Comparison of ENCODE assay signal across 8 mouse cellular contexts in the genomic region with DNA sequence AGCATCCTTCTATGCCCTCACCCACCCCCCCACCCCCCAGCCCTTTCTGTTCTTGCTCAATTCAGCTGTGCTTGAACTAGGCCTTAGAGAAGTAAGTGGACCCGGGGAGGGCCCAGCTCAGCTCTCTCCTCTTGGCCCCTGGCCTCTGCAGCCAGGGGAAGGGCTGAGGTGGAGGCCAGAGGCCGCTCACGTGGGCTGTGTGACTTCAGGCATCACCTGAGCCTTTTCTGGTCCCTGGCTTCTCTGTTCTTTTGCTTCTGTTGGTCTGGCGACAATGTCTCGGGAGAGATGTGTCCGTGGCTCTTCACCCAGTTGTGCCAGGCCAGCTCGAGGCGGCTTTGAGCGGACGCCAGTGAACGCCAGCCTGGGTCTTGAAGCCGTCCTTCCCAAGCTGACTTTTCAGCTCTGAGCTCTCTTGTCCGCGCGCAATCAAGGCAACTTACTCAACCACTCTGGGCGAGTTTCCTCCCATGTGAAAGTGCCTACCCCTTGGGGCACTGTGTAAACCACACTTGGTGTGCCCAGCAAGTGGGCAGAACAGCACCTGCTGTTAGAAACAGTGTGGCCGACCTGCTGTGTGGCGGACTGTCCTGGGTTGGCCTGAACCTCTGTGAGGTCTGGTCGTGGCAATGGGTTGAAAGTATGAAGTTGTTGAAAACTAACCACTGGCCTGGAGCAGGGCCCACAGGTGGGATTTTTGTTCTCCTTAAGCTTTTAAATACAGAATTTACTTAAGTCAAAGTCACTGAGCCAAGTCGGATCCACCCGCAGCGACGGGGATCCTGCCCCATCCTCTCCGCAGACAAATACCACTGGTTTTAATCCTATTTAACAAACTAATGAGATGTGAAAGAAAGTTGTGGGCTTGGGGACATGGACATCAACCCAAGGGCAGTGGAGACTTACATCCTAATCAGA.
DNase-seq lines count a peak whose midpoint lies in the region; ATAC-seq and TF ChIP-seq lines count a peak whose summit lies in the region.

No protein-coding gene starts in this region.

- H3K27ac ChIP-seq in liver, adult 2 months (replicated peaks; ENCODE audit: insufficient read depth, low read depth, low read length), result peak overlapping the region; percentile 83
- peak overlapping the region; percentile 89 for H3K27ac ChIP-seq in embryonic facial prominence, embryonic 14.5 days (replicated peaks; ENCODE audit: low read depth, low read length)
- H3K27ac ChIP-seq in limb, embryonic 12.5 days, result peak overlapping the region; percentile 87; the same call in 1 of the 2 replicates
- no peak overlapping the region for H3K27ac ChIP-seq in neural tube, embryonic 15.5 days (replicated peaks)
- H3K27ac ChIP-seq in cerebellum, adult 2 months (ENCODE audit: insufficient read depth, low read length), result no peak overlapping the region

- H3K9me3 ChIP-seq in embryonic facial prominence, embryonic 14.5 days (ENCODE audit: control insufficient read depth, low read length), result no peaks in the 10 kb centered on the region
- H3K9me3 ChIP-seq in limb, embryonic 12.5 days, result no peaks in the 10 kb centered on the region
- H3K9me3 ChIP-seq in neural tube, embryonic 15.5 days (replicated peaks), result no peaks in the 10 kb centered on the region

- peak overlapping the region; percentile 51; the same call in 1 of the 2 replicates for H3K9ac ChIP-seq in liver, adult 2 months (ENCODE audit: low read depth, low read length)
- H3K9ac ChIP-seq in embryonic facial prominence, embryonic 14.5 days (ENCODE audit: low read depth, low read length), result 0 out of 2 replicates have a peak overlapping the region, but pooled peaks have one; percentile 77
- no peak overlapping the region for H3K9ac ChIP-seq in limb, embryonic 12.5 days (replicated peaks)
- no peak overlapping the region for H3K9ac ChIP-seq in neural tube, embryonic 15.5 days (replicated peaks)

- no peaks in the 10 kb centered on the region for H3K36me3 ChIP-seq in liver, adult 2 months (ENCODE audit: control insufficient read depth, insufficient read depth, low read length)
- H3K36me3 ChIP-seq in embryonic facial prominence, embryonic 14.5 days (ENCODE audit: control insufficient read depth, insufficient read depth, low read length), result no peaks in the 10 kb centered on the region
- no peaks in the 10 kb centered on the region for H3K36me3 ChIP-seq in limb, embryonic 12.5 days
- H3K36me3 ChIP-seq in neural tube, embryonic 15.5 days, result no peaks in the 10 kb centered on the region

- H3K27me3 ChIP-seq in liver, adult 2 months (ENCODE audit: control insufficient read depth, insufficient read depth, low read length), result no peaks in the 10 kb centered on the region
- H3K27me3 ChIP-seq in embryonic facial prominence, embryonic 14.5 days (replicated peaks; ENCODE audit: control insufficient read depth, insufficient read depth, low read length), result no peaks in the 10 kb centered on the region
- H3K27me3 ChIP-seq in limb, embryonic 12.5 days, result no peaks in the 10 kb centered on the region
- no peaks in the 10 kb centered on the region for H3K27me3 ChIP-seq in neural tube, embryonic 15.5 days (replicated peaks)
- H3K27me3 ChIP-seq in cerebellum, adult 2 months (ENCODE audit: control insufficient read depth, insufficient read depth, low read length), result no peaks in the 10 kb centered on the region

- DNase-seq in liver, adult 2 months (ENCODE audit: extremely low read depth, low read depth, low spot score), result peak; percentile 82
- no peak for DNase-seq in liver
- DNase-seq in embryonic facial prominence, embryonic 14.5 days (ENCODE audit: low spot score), result no peak
- DNase-seq in T-cell, adult 2 months (ENCODE audit: low spot score), result no peak
- no peak for DNase-seq in cerebellum, adult 2 months
- DNase-seq in urinary bladder, adult 2 months (ENCODE audit: low spot score), result no peak

- 47% methylated on average over 24 of the region's 24 CpGs for WGBS in liver, adult 2 months
- WGBS in embryonic facial prominence, embryonic 14.5 days, result 78% methylated on average over 24 of the region's 24 CpGs
- WGBS in limb, embryonic 12.5 days, result 85% methylated on average over 24 of the region's 24 CpGs
- 85% methylated on average over 24 of the region's 24 CpGs for WGBS in neural tube, embryonic 15.5 days
- WGBS in cerebellum, adult 2 months, result 72% methylated on average over 24 of the region's 24 CpGs

- no peak overlapping the region for H3K4me3 ChIP-seq in liver, adult 2 months (ENCODE audit: insufficient read depth, low read depth, low read length)
- H3K4me3 ChIP-seq in embryonic facial prominence, embryonic 14.5 days (ENCODE audit: low read depth, low read length), result no peak overlapping the region
- peak overlapping the region; percentile 57; the same call in 1 of the 2 replicates for H3K4me3 ChIP-seq in limb, embryonic 12.5 days (replicated peaks)
- H3K4me3 ChIP-seq in neural tube, embryonic 15.5 days (replicated peaks), result no peak overlapping the region
- H3K4me3 ChIP-seq in cerebellum, adult 2 months (replicated peaks; ENCODE audit: insufficient read depth, low read depth, low read length), result no peak overlapping the region

- no peak for ATAC-seq in embryonic facial prominence, embryonic 14.5 days (ENCODE audit: low read depth)
- ATAC-seq in limb, embryonic 12.5 days (ENCODE audit: insufficient number of reproducible peaks, insufficient read depth, low FRiP score, low TSS enrichment, low read depth), result no peak
- ATAC-seq in neural tube, embryonic 15.5 days (ENCODE audit: low FRiP score), result no peak

- no peaks in the 10 kb centered on the region for H3K79me2 ChIP-seq in liver, adult 2 months (ENCODE audit: control insufficient read depth, insufficient read depth, low read length)

- peak overlapping the region; percentile 82; the same call in 1 of the 2 replicates for H3K4me2 ChIP-seq in embryonic facial prominence, embryonic 14.5 days (ENCODE audit: low read depth, low read length)
- H3K4me2 ChIP-seq in limb, embryonic 12.5 days, result peak overlapping the region; percentile 93
- peak overlapping the region; percentile 95 for H3K4me2 ChIP-seq in neural tube, embryonic 15.5 days

- H3K4me1 ChIP-seq in liver, adult 2 months (ENCODE audit: control insufficient read depth, insufficient read depth, low read length), result peaks cover 29% of the 10 kb centered on the region
- H3K4me1 ChIP-seq in embryonic facial prominence, embryonic 14.5 days (ENCODE audit: control insufficient read depth, insufficient read depth, low read length), result peaks cover 40% of the 10 kb centered on the region
- H3K4me1 ChIP-seq in limb, embryonic 12.5 days (replicated peaks), result peaks cover 45% of the 10 kb centered on the region
- peaks cover 25% of the 10 kb centered on the region for H3K4me1 ChIP-seq in neural tube, embryonic 15.5 days
- peaks cover 8% of the 10 kb centered on the region for H3K4me1 ChIP-seq in cerebellum, adult 2 months (ENCODE audit: control insufficient read depth, insufficient read depth, low read length)

- no peak for TF ChIP-seq CTCF in liver, adult 2 months (IDR thresholded peaks at IDR 0.05; ENCODE audit: low read depth, low read length)
- no peak for TF ChIP-seq CTCF in cerebellum, adult 2 months (IDR thresholded peaks at IDR 0.05; ENCODE audit: borderline replicate concordance, insufficient read depth, low read depth, low read length)

- TF ChIP-seq POLR2A in liver, adult 2 months (IDR thresholded peaks at IDR 0.05; ENCODE audit: extremely low read depth, insufficient read depth, low read length), result no peak
- TF ChIP-seq POLR2A in cerebellum, adult 2 months (IDR thresholded peaks at IDR 0.05; ENCODE audit: borderline replicate concordance, insufficient read depth, low read length), result no peak

Comparison
In these comparisons a context has a peak if more than half of its experiments do, and no peak if none do; other contexts are left out.
1. H3K27ac ChIP-seq: peak in liver, adult 2 months (single experiment), embryonic facial prominence, embryonic 14.5 days (single experiment) and limb, embryonic 12.5 days (single experiment); none in neural tube, embryonic 15.5 days (single experiment) and cerebellum, adult 2 months (single experiment).
2. H3K9ac ChIP-seq: peak in liver, adult 2 months (single experiment) and embryonic facial prominence, embryonic 14.5 days (single experiment); none in limb, embryonic 12.5 days (single experiment) and neural tube, embryonic 15.5 days (single experiment).
3. Peak in every context shown above with its lines, with median percentiles within 50 percentile points of each other: H3K4me2 ChIP-seq.